Mouse (Mus musculus): ENCODE measurements around the gene Tekt3.

DNA sequence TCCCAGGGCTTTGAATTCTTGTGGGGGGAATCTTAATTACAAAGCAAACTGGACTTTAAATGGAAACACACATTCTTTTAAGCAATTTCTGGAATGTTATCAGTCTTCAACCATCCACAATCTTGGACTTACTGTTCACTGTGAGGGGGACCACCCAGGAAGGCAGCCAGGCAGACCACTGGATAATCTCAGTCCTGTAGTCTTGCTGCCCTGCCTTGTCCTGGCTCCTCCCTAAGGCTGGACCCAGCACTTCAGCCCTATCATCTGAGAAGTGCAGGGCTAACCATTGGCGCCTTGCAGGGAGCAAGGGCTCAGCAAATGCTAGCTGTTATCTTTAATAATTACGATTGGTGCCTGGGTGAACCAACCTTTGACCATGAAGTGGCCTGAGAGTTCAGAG, 37.3 kb upstream of the Tekt3 start:
- TF ChIP-seq POLR2A (IDR thresholded peaks at IDR 0.05; ENCODE audit: low read depth, low read length) (no peak), CTCF (IDR thresholded peaks at IDR 0.05; ENCODE audit: extremely low read depth, insufficient read length, insufficient replicate concordance, low read depth, low read length) (no peak)
